ENCODE assay signal across 8 mouse cellular contexts in genomic region chr19:13980988-13981630, GRCm38 (mm10).
DNase-seq lines count a peak whose midpoint lies in the region; ATAC-seq and TF ChIP-seq lines count a peak whose summit lies in the region.

No protein-coding gene starts in this region.

- TF ChIP-seq CTCF in Patski (IDR thresholded peaks at IDR 0.05): peak; percentile 41

- H3K4me1 ChIP-seq in neural tube, embryonic 14.5 days (ENCODE audit: control insufficient read depth, insufficient read depth, low read length): no peaks in the 10 kb centered on the region

- intact Hi-C loops in heart, postnatal 25 days (cut with DNase I): loop anchor here (1.0 to 10.0 kb wide), 5 partner anchors 714 to 2004 kb away; partner anchors contain the start of gene Cep78

- H3K4me2 ChIP-seq in neural tube, embryonic 14.5 days (ENCODE audit: low read depth, low read length): no peak overlapping the region

- no peak overlapping the region for H3K9ac ChIP-seq in neural tube, embryonic 14.5 days (replicated peaks; ENCODE audit: low read depth, low read length)

- H3K4me3 ChIP-seq in neural tube, embryonic 14.5 days (ENCODE audit: low read depth, low read length): no peak overlapping the region

- peaks cover 33% of the 10 kb centered on the region for H3K27me3 ChIP-seq in Patski
- no peaks in the 10 kb centered on the region for H3K27me3 ChIP-seq in neural tube, embryonic 14.5 days (ENCODE audit: control insufficient read depth, insufficient read depth, low read length)

- POLR2A ChIA-PET in Patski (lab: Charles Lee): no interaction called here

- H3K27ac ChIP-seq in neural tube, embryonic 14.5 days (ENCODE audit: low read depth, low read length): no peak overlapping the region

- H3K36me3 ChIP-seq in neural tube, embryonic 14.5 days (ENCODE audit: control insufficient read depth, insufficient read depth, low read length): no peaks in the 10 kb centered on the region

- CTCF ChIA-PET in Patski (lab: Charles Lee): no interaction called here

- no peaks in the 10 kb centered on the region for H3K9me3 ChIP-seq in neural tube, embryonic 14.5 days (ENCODE audit: control insufficient read depth, low read length)

- in situ Hi-C loops in Patski (cut with MboI; ENCODE audit: low pct_unique_long_range_greater_than_20kb): loop anchor here (10.0 to 25.0 kb wide), 5 partner anchors 1054 to 1981 kb away; no protein-coding TSS in a partner anchor

- WGBS in neural tube, embryonic 14.5 days: 22% methylated on average over 4 of the region's 4 CpGs

- DNase-seq in heart, adult 18-20 months: peak; percentile 7 to 66
- DNase-seq in heart, postnatal 25 days (ENCODE audit: low spot score): no peak
- DNase-seq in 3T3-L1 (ENCODE audit: low read depth, low spot score) (peak; percentile 77), Patski (ENCODE audit: low read depth, low spot score) (no peak)
- peak; percentile 33 to 57 for DNase-seq in layer of hippocampus, postnatal 10 days (ENCODE audit: low spot score in 2 of 2)
- DNase-seq in T-cell, adult 2 months (ENCODE audit: low spot score): no peak

- ATAC-seq in Patski: no peak
- ATAC-seq in granulocyte monocyte progenitor cell, adult 5-6 weeks (replicated peaks; ENCODE audit: poor library complexity, severe bottlenecking): peak; percentile 56; the same call in 1 of the 2 replicates
- peak; percentile 76; the same call in 1 of the 2 replicates for ATAC-seq in neural tube, embryonic 14.5 days (ENCODE audit: low read depth)

Comparison
In these comparisons a context has a peak if more than half of its experiments do, and no peak if none do; other contexts are left out.
1. DNase-seq: peak in heart, adult 18-20 months (2 of 2), 3T3-L1 (single experiment) and layer of hippocampus, postnatal 10 days (2 of 2); none in heart, postnatal 25 days (single experiment), Patski (single experiment) and T-cell, adult 2 months (single experiment).